Mouse (Mus musculus): ENCODE results near the gene Lif.

The Lif gene

GRCm38 (mm10) chr11:4256846-4257607 is at the start of gene Lif:
Lif (plus strand) TSS chr11:4257557.
- no peak for DNase-seq

GRCm38 (mm10) chr11:4207655-4208054 is 49.7 kb upstream of the Lif start:
- no peak for DNase-seq

- no peak for DNase-seq
Measured at GRCm38 (mm10) chr11:4209556-4209955, 47.8 kb upstream of the Lif start.

- DNase-seq: no peak
Measured at GRCm38 (mm10) chr11:4210786-4211185, 46.6 kb upstream of the Lif start.

- DNase-seq: no peak
Measured at GRCm38 (mm10) chr11:4213107-4213506, 44.2 kb upstream of the Lif start.

- DNase-seq: no peak
Measured at GRCm38 (mm10) chr11:4214572-4214971, 42.8 kb upstream of the Lif start.

- DNase-seq: no peak
Measured at GRCm38 (mm10) chr11:4215061-4215460, 42.3 kb upstream of the Lif start.

- DNase-seq: peak; percentile 88
Measured at GRCm38 (mm10) chr11:4216248-4217000, 40.9 kb upstream of the Lif start.

GRCm38 (mm10) chr11:4217914-4218629 is 39.3 kb upstream of the Lif start, which contains the start of gene Castor1:
Castor1 (plus strand) TSS chr11:4218225.
- peak; percentile 99 for DNase-seq

- no peak for DNase-seq
Measured at GRCm38 (mm10) chr11:4218637-4219036, 38.7 kb upstream of the Lif start.

- DNase-seq: peak; percentile 94
Measured at GRCm38 (mm10) chr11:4219317-4219751, 38.0 kb upstream of the Lif start.

GRCm38 (mm10) chr11:4219908-4220307 is 37.4 kb upstream of the Lif start:
- DNase-seq: no peak

GRCm38 (mm10) chr11:4220443-4221400 is 36.6 kb upstream of the Lif start:
- peak; percentile 89 for DNase-seq

- DNase-seq: no peak
Measured at GRCm38 (mm10) chr11:4222046-4222950, 35.1 kb upstream of the Lif start.

GRCm38 (mm10) chr11:4223393-4224188 is 33.8 kb upstream of the Lif start:
- no peak for DNase-seq

- no peak for DNase-seq
Measured at GRCm38 (mm10) chr11:4224223-4224622, 33.1 kb upstream of the Lif start.

- no peak for DNase-seq
Measured at GRCm38 (mm10) chr11:4226569-4227325, 30.6 kb upstream of the Lif start.

- DNase-seq: no peak
Measured at GRCm38 (mm10) chr11:4228463-4228862, 28.9 kb upstream of the Lif start.

GRCm38 (mm10) chr11:4229841-4230240 is 27.5 kb upstream of the Lif start:
- no peak for DNase-seq

All from lung, postnatal 36 days (tissue).